Mouse (Mus musculus) CH12.LX (cell line): Measurements from ENCODE around the gene Lamtor2.

Source experiments
- CHD2 ChIP-seq: IDR thresholded peaks from 2 replicates; pipeline ENCODE4 v1.6.1; 2011; ENCODE audit warnings: low read length, improper control_type of control experiment
- CTCF ChIP-seq, 2 experiments: IDR thresholded peaks in 1 of 2; conservative IDR thresholded peaks in 1 of 2; 2 replicates each; pipeline ENCODE4 v1.5.1; 2011 to 2012; ENCODE audit warnings: low read depth in 2 of 2, low read length in 2 of 2, improper control_type of control experiment in 1 of 2, inconsistent platforms in 1 of 2, mild to moderate bottlenecking in 1 of 2, moderate library complexity in 1 of 2
- ELF1 ChIP-seq: IDR thresholded peaks from 2 replicates; pipeline ENCODE4 v1.6.1; 2014; ENCODE audit warnings: low read depth, mild to moderate bottlenecking, inconsistent platforms, low read length, improper control_type of control experiment
- EP300 ChIP-seq: IDR thresholded peaks from 2 replicates; pipeline ENCODE4 v1.6.1; 2011; ENCODE audit warnings: low read length, improper control_type of control experiment
- GABPA ChIP-seq: IDR thresholded peaks from 2 replicates; pipeline ENCODE4 v1.6.1; 2012; ENCODE audit warnings: low read depth, low read length, improper control_type of control experiment, inconsistent platforms; ENCODE audit not compliant: insufficient replicate concordance
- MAFK ChIP-seq: IDR thresholded peaks from 2 replicates; pipeline ENCODE4 v1.6.1; 2011; ENCODE audit warnings: low read length, improper control_type of control experiment; ENCODE audit not compliant: insufficient replicate concordance
- MAX ChIP-seq: IDR thresholded peaks from 2 replicates; pipeline ENCODE4 v1.6.1; 2011; ENCODE audit warnings: low read length, improper control_type of control experiment
- MEF2A ChIP-seq: IDR thresholded peaks from 2 replicates; pipeline ENCODE4 v1.6.1; 2014; ENCODE audit warnings: low read depth, mild to moderate bottlenecking, inconsistent platforms, low read length, improper control_type of control experiment, borderline replicate concordance
- POLR2A ChIP-seq: IDR thresholded peaks from 2 replicates; pipeline ENCODE4 v1.6.1; 2011; ENCODE audit warnings: low read depth, mild to moderate bottlenecking, improper control_type of control experiment, low read length
- RCOR1 ChIP-seq: conservative IDR thresholded peaks from 2 replicates; pipeline ENCODE4 v1.6.1; 2012; ENCODE audit warnings: low read depth, mild to moderate bottlenecking, inconsistent platforms, low read length, improper control_type of control experiment
- SIN3A ChIP-seq: IDR thresholded peaks from 2 replicates; pipeline ENCODE4 v1.6.1; 2012; ENCODE audit warnings: low read length, improper control_type of control experiment, inconsistent platforms
- TCF12 ChIP-seq: IDR thresholded peaks from 2 replicates; pipeline ENCODE4 v1.6.1; 2014; ENCODE audit warnings: low read depth, mild to moderate bottlenecking, inconsistent platforms, low read length, improper control_type of control experiment
- UBTF ChIP-seq: IDR thresholded peaks from 2 replicates; pipeline ENCODE4 v1.6.1; 2012; ENCODE audit warnings: low read depth, mild to moderate bottlenecking, inconsistent platforms, low read length, improper control_type of control experiment, moderate library complexity
- USF1 ChIP-seq: IDR thresholded peaks from 2 replicates; pipeline ENCODE4 v1.6.1; 2014; ENCODE audit warnings: low read depth, mild to moderate bottlenecking, inconsistent platforms, low read length, improper control_type of control experiment

DNA sequence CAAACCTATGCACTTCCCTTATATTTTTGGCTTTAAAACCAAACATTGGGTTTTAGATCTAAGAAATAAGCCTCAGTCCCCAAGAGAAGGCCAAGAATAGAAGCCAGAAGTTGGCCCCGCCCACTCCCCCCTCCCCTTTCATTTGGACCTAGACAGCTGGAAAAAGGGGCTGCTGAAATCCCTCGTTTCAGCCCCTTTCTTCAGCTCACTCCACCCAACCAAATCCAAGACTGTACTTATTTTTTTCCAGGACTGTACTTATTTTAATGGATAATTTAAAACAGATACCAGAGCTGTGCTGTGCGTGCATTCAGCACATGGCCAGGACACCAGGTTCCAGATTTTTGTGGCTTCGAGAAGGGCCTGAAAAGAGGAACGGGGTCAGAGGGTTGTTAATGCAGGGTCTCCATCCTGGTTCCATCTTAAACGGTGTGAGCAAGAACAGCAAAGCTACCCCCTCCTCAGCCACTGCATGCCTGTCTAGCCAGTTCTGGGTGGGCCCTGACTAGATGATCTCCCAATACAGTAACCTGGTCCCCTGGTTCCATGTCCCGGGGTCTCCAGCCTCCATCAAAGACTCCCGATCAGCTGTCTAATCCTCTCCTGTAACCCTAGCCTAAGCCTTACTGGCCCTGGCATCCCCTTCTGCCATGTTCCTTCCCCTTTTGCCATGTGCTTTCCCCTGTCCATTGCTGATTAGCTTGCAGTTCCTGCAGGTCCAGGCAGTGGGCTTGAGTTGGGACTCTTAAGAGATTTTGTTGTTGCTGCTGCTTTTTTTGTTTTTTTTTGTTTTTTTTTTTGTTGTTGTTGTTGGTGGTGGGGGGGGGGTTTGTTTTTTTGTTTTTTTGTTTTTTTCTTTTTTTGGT lies 48.8 kb downstream of the Lamtor2 start:
- TF ChIP-seq SIN3A, result no peak
- TF ChIP-seq ELF1, result no peak
- TF ChIP-seq UBTF, result no peak
- TF ChIP-seq RCOR1, result no peak
- no peak for TF ChIP-seq POLR2A
- TF ChIP-seq EP300, result no peak
- TF ChIP-seq CTCF (conservative IDR thresholded peaks at IDR 0.05 in 1 of 2, IDR thresholded peaks at IDR 0.05 in 1 of 2; ENCODE audit: low read depth in 2 of 2, low read length in 2 of 2), result no peak
- TF ChIP-seq MAFK, result no peak
- no peak for TF ChIP-seq MAX
- TF ChIP-seq TCF12, result no peak
- TF ChIP-seq CHD2, result no peak
- TF ChIP-seq MEF2A, result no peak
- TF ChIP-seq USF1, result no peak
- TF ChIP-seq GABPA, result no peak
